Mouse (Mus musculus): ENCODE results near the gene Rasgef1b. TPM values are rescaled to one million over a fixed set of nuclear protein-coding genes. Genes with fewer than 3 reads are reported as not detected.

Rasgef1b gene
- polyA plus RNA-seq, 1 experiment: 13.5 TPM

- no peak overlapping the region for H3K4me3 ChIP-seq (replicated peaks; ENCODE audit: extremely low read depth, low read depth, low read length)
- no peak for TF ChIP-seq POLR2A (IDR thresholded peaks at IDR 0.05; ENCODE audit: borderline replicate concordance, extremely low read depth, low read depth, low read length)
- TF ChIP-seq CTCF (IDR thresholded peaks at IDR 0.05; ENCODE audit: insufficient read depth, low read length): no peak
- no peak for DNase-seq
- no peaks in the 10 kb centered on the region; the same call in 1 of the 2 replicates for H3K4me1 ChIP-seq (ENCODE audit: control insufficient read depth, insufficient read depth, low read length)
- 74% methylated on average over 5 of the region's 5 CpGs for WGBS
Measured at GRCm38 (mm10) chr5:99280536-99280935, 448.3 kb downstream of the Rasgef1b start.

GRCm38 (mm10) chr5:99279016-99279757 is 449.7 kb downstream of the Rasgef1b start:
- 55% methylated on average over 9 of the region's 9 CpGs for WGBS
- no peak for TF ChIP-seq POLR2A (IDR thresholded peaks at IDR 0.05; ENCODE audit: borderline replicate concordance, extremely low read depth, low read depth, low read length)
- TF ChIP-seq CTCF (IDR thresholded peaks at IDR 0.05; ENCODE audit: insufficient read depth, low read length): no peak
- Histone ChIP-seq H3K4me3 (replicated peaks; ENCODE audit: extremely low read depth, low read depth, low read length) (no peak overlapping the region), H3K4me1 (ENCODE audit: control insufficient read depth, insufficient read depth, low read length) (no peaks in the 10 kb centered on the region; the same call in 1 of the 2 replicates)
- no peak for DNase-seq

- H3K4me1 ChIP-seq (ENCODE audit: control insufficient read depth, insufficient read depth, low read length): no peaks in the 10 kb centered on the region; the same call in 1 of the 2 replicates
- 82% methylated on average over 8 of the region's 8 CpGs for WGBS
- H3K4me3 ChIP-seq (replicated peaks; ENCODE audit: extremely low read depth, low read depth, low read length): no peak overlapping the region
- DNase-seq: no peak
- no peak for TF ChIP-seq CTCF (IDR thresholded peaks at IDR 0.05; ENCODE audit: insufficient read depth, low read length)
Measured at GRCm38 (mm10) chr5:99278364-99278763, 450.5 kb downstream of the Rasgef1b start.

- DNase-seq: no peak
- WGBS: 90% methylated on average over 9 of the region's 9 CpGs
- TF ChIP-seq CTCF (IDR thresholded peaks at IDR 0.05; ENCODE audit: insufficient read depth, low read length) (no peak), POLR2A (IDR thresholded peaks at IDR 0.05; ENCODE audit: borderline replicate concordance, extremely low read depth, low read depth, low read length) (no peak)
Measured at GRCm38 (mm10) chr5:99277536-99277935, 451.3 kb downstream of the Rasgef1b start.

DNA sequence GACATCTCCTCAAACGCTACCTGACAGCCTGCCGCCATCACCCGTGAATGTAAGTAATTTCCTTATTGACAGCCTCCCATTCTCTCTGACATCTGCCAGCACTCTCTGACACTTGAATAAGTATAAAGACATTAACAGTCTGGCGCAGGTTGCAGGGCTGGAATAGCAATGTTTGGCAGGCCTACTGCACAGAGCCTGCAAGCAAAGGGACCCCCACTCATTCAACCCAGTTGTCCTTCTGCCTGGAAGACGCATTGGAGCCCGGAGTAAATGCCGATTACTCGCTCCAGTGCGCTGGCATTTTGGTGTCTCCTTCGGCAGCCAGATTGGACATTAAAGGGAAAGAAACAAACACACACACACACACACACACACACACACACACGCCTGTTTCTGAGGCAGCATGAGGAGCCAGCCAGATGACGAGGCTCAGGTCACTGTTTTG is 454.7 kb downstream of the Rasgef1b start:
- no peak overlapping the region for H3K4me3 ChIP-seq (replicated peaks; ENCODE audit: extremely low read depth, low read depth, low read length)
- no peak for DNase-seq
- WGBS: 57% methylated on average over 12 of the region's 12 CpGs
- no peaks in the 10 kb centered on the region; the same call in 1 of the 2 replicates for H3K4me1 ChIP-seq (ENCODE audit: control insufficient read depth, insufficient read depth, low read length)
- no peak for TF ChIP-seq CTCF (IDR thresholded peaks at IDR 0.05; ENCODE audit: insufficient read depth, low read length)
- no peak for TF ChIP-seq POLR2A (IDR thresholded peaks at IDR 0.05; ENCODE audit: borderline replicate concordance, extremely low read depth, low read depth, low read length)

More at GRCm38 (mm10) chr5:99277536-99277935, 451.3 kb downstream of the Rasgef1b start:
- H3K4me1 ChIP-seq (ENCODE audit: control insufficient read depth, insufficient read depth, low read length): no peaks in the 10 kb centered on the region; the same call in 1 of the 2 replicates
- H3K4me3 ChIP-seq (replicated peaks; ENCODE audit: extremely low read depth, low read depth, low read length): no peak overlapping the region

- H3K4me1 ChIP-seq (ENCODE audit: control insufficient read depth, insufficient read depth, low read length): no peaks in the 10 kb centered on the region
- DNase-seq: no peak
- TF ChIP-seq POLR2A (IDR thresholded peaks at IDR 0.05; ENCODE audit: borderline replicate concordance, extremely low read depth, low read depth, low read length): no peak
- no peak for TF ChIP-seq CTCF (IDR thresholded peaks at IDR 0.05; ENCODE audit: insufficient read depth, low read length)
- WGBS: 51% methylated on average over 1 of the region's 1 CpGs
- no peak overlapping the region for H3K4me3 ChIP-seq (replicated peaks; ENCODE audit: extremely low read depth, low read depth, low read length)
Measured at GRCm38 (mm10) chr5:99271531-99271930, 457.3 kb downstream of the Rasgef1b start.

DNA sequence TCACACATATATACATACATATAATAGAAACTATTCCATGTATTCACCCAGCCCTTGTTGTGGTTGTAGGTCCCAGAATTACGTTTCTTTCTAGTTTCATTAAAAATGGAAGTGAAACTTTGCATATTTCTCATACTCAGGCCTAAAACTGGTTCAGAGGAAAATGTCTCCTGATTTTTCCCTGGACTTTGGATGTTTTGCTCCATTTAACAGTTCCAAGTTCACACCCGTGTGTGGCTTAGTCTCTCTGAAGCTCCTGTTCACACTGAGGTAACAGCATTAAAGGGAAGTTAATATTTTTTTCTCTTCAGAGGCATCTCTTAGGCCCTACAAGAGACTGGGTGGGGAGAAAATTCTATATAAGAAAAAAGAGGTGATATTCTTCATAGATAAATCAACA is 459.7 kb downstream of the Rasgef1b start:
- 79% methylated on average over 2 of the region's 2 CpGs for WGBS
- no peak for DNase-seq
- TF ChIP-seq POLR2A (IDR thresholded peaks at IDR 0.05; ENCODE audit: borderline replicate concordance, extremely low read depth, low read depth, low read length) (no peak), CTCF (IDR thresholded peaks at IDR 0.05; ENCODE audit: insufficient read depth, low read length) (no peak)
- Histone ChIP-seq H3K4me1 (ENCODE audit: control insufficient read depth, insufficient read depth, low read length) (no peaks in the 10 kb centered on the region), H3K4me3 (replicated peaks; ENCODE audit: extremely low read depth, low read depth, low read length) (no peak overlapping the region)

GRCm38 (mm10) chr5:99267338-99267737 is 461.5 kb downstream of the Rasgef1b start:
- no peak for DNase-seq
- Histone ChIP-seq H3K4me1 (ENCODE audit: control insufficient read depth, insufficient read depth, low read length) (no peaks in the 10 kb centered on the region), H3K4me3 (replicated peaks; ENCODE audit: extremely low read depth, low read depth, low read length) (no peak overlapping the region)
- TF ChIP-seq CTCF (IDR thresholded peaks at IDR 0.05; ENCODE audit: insufficient read depth, low read length) (no peak), POLR2A (IDR thresholded peaks at IDR 0.05; ENCODE audit: borderline replicate concordance, extremely low read depth, low read depth, low read length) (no peak)
- WGBS: 77% methylated on average over 5 of the region's 5 CpGs

DNA sequence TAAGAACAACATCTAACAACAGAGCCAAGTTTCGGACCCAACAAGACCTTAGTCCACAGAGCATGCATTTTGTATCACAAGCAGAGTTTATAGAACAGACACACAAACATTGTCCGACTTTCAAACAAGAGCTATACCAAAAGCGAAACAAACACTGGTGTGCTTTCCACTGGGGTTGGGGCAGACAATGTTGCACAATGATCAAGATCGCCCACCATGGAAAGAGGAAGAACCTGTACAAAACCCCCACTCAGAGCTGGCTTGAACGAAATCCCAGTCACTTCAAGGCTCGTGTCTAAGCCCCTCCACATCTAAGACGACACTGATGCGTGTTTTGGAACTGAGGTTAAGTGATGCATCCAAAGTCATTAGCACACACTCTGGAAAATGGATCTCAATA is 462.6 kb downstream of the Rasgef1b start:
- DNase-seq: no peak
- H3K4me3 ChIP-seq (replicated peaks; ENCODE audit: extremely low read depth, low read depth, low read length): no peak overlapping the region
- TF ChIP-seq CTCF (IDR thresholded peaks at IDR 0.05; ENCODE audit: insufficient read depth, low read length): no peak
- TF ChIP-seq POLR2A (IDR thresholded peaks at IDR 0.05; ENCODE audit: borderline replicate concordance, extremely low read depth, low read depth, low read length): no peak
- H3K4me1 ChIP-seq (ENCODE audit: control insufficient read depth, insufficient read depth, low read length): peaks cover 4% of the 10 kb centered on the region
- 89% methylated on average over 8 of the region's 8 CpGs for WGBS
